Mouse (Mus musculus) intestine, embryonic 14.5 days (tissue): ENCODE measurements around the gene Ttc21a. TPM values are rescaled to one million over a fixed set of nuclear protein-coding genes. Genes with fewer than 3 reads are reported as not detected.
A peak's percentile ranks its signal among the peaks of the same experiment; 100 is the strongest.

Experiments
- ATAC-seq: fragments of 200-750 bp; cut with Nextera tagmentation; replicated peaks from 2 replicates; pipeline ENCODE4 v1.8.0; 2017; ENCODE audit warnings: low read depth, moderate number of reproducible peaks, moderate TSS enrichment, moderate library complexity; ENCODE audit not compliant: low FRiP score, low TSS enrichment
- DNase-seq: peaks from one replicate; pipeline ENCODE4 v3.0.0-alpha.2; 2018; ENCODE audit warnings: low spot score
- H3K27ac ChIP-seq: fragments of 300-500 bp; sonication (generic); 2 replicates; pipeline ENCODE4 v1.5.1; 2014; ENCODE audit warnings: low read depth, mild to moderate bottlenecking, control low read depth
- H3K27me3 ChIP-seq: fragments of 300-500 bp; sonication (generic); replicated peaks from 2 replicates; pipeline ENCODE4 v1.6.1; 2014; ENCODE audit warnings: low read length, control low read depth; ENCODE audit not compliant: control insufficient read depth, insufficient read depth
- H3K36me3 ChIP-seq: fragments of 300-500 bp; sonication (generic); 2 replicates; pipeline ENCODE4 v1.6.1; 2014; ENCODE audit warnings: low read length, control low read depth; ENCODE audit not compliant: control insufficient read depth, insufficient read depth
- H3K4me1 ChIP-seq: fragments of 300-500 bp; sonication (generic); replicated peaks from 2 replicates; pipeline ENCODE4 v1.6.1; 2014; ENCODE audit warnings: low read length, control low read depth, mixed read lengths; ENCODE audit not compliant: control insufficient read depth, insufficient read depth
- H3K4me2 ChIP-seq: fragments of 300-500 bp; sonication (generic); 2 replicates; pipeline ENCODE4 v1.6.1; 2014; ENCODE audit warnings: low read length
- H3K4me3 ChIP-seq: fragments of 300-500 bp; sonication (generic); 2 replicates; pipeline ENCODE4 v1.5.1; 2014; ENCODE audit warnings: low read depth, low read length, control low read depth, mixed read lengths
- H3K9ac ChIP-seq: fragments of 300-500 bp; sonication (generic); 2 replicates; pipeline ENCODE4 v1.6.1; 2014; ENCODE audit warnings: mild to moderate bottlenecking, low read length
- H3K9me3 ChIP-seq: fragments of 300-500 bp; sonication (generic); 2 replicates; pipeline ENCODE4 v1.6.1; 2016; ENCODE audit warnings: low read length, control low read depth; ENCODE audit not compliant: control insufficient read depth
- WGBS: fragments of 180-500 bp; shearing (Covaris S2); extraction: QIAGEN DNeasy Blood & Tissue Kit; methylation state at CpG from one replicate; pipeline ENCODE4 v1.1.7; 2014; 5-methylcytosine and 5-hydroxymethylcytosine counted together
- polyA plus RNA-seq: library from polyadenylated mRNA; unstranded; fragments of >200 nt; fragmentation: Nextera tagmentation; extraction: Ambion mirVana; gene quantifications from 2 replicates; pipeline ENCODE4 v1.2.1, GENCODE M21; 2014

Ttc21a gene
- polyA plus RNA-seq, 1 experiment from 2014 or later: 0.07 TPM

- WGBS: 31% methylated on average over 5 of the region's 5 CpGs
- DNase-seq (no peak), ATAC-seq (no peak)
- H3K9me3 ChIP-seq: no peaks in the 10 kb centered on the region
- no peak overlapping the region for H3K9ac ChIP-seq
- H3K4me1 ChIP-seq: 0 out of 2 replicates have a peak, but pooled peaks cover 3% of the 10 kb centered on the region
- H3K4me3 ChIP-seq: no peak overlapping the region
- H3K36me3 ChIP-seq: no peaks in the 10 kb centered on the region
- H3K27me3 ChIP-seq: no peaks in the 10 kb centered on the region
- no peak overlapping the region for H3K4me2 ChIP-seq
- no peak overlapping the region for H3K27ac ChIP-seq
Measured at GRCm38 (mm10) chr9:119991310-119991709, 53.9 kb downstream of the Ttc21a start.

- H3K36me3 ChIP-seq: no peaks in the 10 kb centered on the region
- H3K4me1 ChIP-seq: no peaks in the 10 kb centered on the region
- H3K27me3 ChIP-seq: no peaks in the 10 kb centered on the region
- ATAC-seq (no peak), DNase-seq (no peak)
- no peak overlapping the region for H3K4me2 ChIP-seq
- H3K4me3 ChIP-seq: no peak overlapping the region
- no peak overlapping the region for H3K27ac ChIP-seq
- H3K9ac ChIP-seq: no peak overlapping the region
- no peaks in the 10 kb centered on the region for H3K9me3 ChIP-seq
- WGBS: 66% methylated on average over 10 of the region's 10 CpGs
Measured at GRCm38 (mm10) chr9:119993092-119993844, 55.9 kb downstream of the Ttc21a start.

- DNase-seq: no peak
- H3K27ac ChIP-seq: no peak overlapping the region
- H3K9me3 ChIP-seq: no peaks in the 10 kb centered on the region
- no peak overlapping the region for H3K4me2 ChIP-seq
- no peak; the same call in 1 of the 2 replicates for ATAC-seq
- H3K36me3 ChIP-seq: no peaks in the 10 kb centered on the region
- no peak overlapping the region for H3K9ac ChIP-seq
- 65% methylated on average over 7 of the region's 7 CpGs for WGBS
- H3K4me3 ChIP-seq: no peak overlapping the region
- H3K4me1 ChIP-seq: no peaks in the 10 kb centered on the region
- no peaks in the 10 kb centered on the region for H3K27me3 ChIP-seq
Measured at GRCm38 (mm10) chr9:119994207-119994606, 56.8 kb downstream of the Ttc21a start.

GRCm38 (mm10) chr9:119996080-119996479 lies 58.7 kb downstream of the Ttc21a start:
- Histone ChIP-seq H3K4me3 (no peak overlapping the region), H3K4me1 (no peaks in the 10 kb centered on the region), H3K27ac (no peak overlapping the region), H3K9ac (no peak overlapping the region), H3K9me3 (no peaks in the 10 kb centered on the region), H3K36me3 (no peaks in the 10 kb centered on the region), H3K4me2 (no peak overlapping the region), H3K27me3 (no peaks in the 10 kb centered on the region)
- DNase-seq (no peak), ATAC-seq (no peak)
- 78% methylated on average over 4 of the region's 4 CpGs for WGBS

- Histone ChIP-seq H3K9ac (no peak overlapping the region), H3K9me3 (no peaks in the 10 kb centered on the region), H3K27ac (no peak overlapping the region), H3K27me3 (no peaks in the 10 kb centered on the region), H3K36me3 (no peaks in the 10 kb centered on the region), H3K4me3 (no peak overlapping the region), H3K4me2 (no peak overlapping the region), H3K4me1 (peaks cover 8% of the 10 kb centered on the region)
- DNase-seq (no peak), ATAC-seq (no peak)
- 82% methylated on average over 1 of the region's 1 CpGs for WGBS
Measured at GRCm38 (mm10) chr9:119998776-119999175, 61.4 kb downstream of the Ttc21a start.

GRCm38 (mm10) chr9:119999636-120000035 lies 62.2 kb downstream of the Ttc21a start:
- 76% methylated on average over 6 of the region's 6 CpGs for WGBS
- Histone ChIP-seq H3K9ac (no peak overlapping the region), H3K4me2 (no peak overlapping the region), H3K4me3 (no peak overlapping the region), H3K36me3 (no peaks in the 10 kb centered on the region), H3K27me3 (no peaks in the 10 kb centered on the region), H3K27ac (no peak overlapping the region), H3K9me3 (no peaks in the 10 kb centered on the region), H3K4me1 (peaks cover 8% of the 10 kb centered on the region)
- ATAC-seq: no peak
- no peak for DNase-seq

DNA sequence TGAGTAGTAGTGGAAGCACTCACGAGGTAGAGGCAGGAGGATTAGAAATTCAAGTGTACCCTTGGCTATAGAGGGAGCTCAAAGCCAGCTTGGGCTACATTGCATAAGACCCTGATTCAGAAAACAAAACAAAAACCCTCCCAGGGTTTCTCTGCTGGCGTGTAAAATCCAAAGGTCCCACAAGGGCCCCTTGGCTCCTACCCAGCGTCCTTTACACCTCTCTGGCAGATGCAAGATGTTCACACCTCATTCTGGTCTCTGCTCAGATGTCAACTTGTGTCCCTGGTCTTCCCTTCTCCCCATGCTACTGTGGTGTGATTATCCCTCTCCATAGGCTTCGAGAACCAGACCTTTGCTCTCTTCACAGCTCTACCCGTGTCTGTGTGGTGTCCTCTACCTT lies 63.4 kb downstream of the Ttc21a start:
- Histone ChIP-seq H3K4me3 (no peak overlapping the region), H3K36me3 (no peaks in the 10 kb centered on the region)
- WGBS: 75% methylated on average over 5 of the region's 5 CpGs

DNA sequence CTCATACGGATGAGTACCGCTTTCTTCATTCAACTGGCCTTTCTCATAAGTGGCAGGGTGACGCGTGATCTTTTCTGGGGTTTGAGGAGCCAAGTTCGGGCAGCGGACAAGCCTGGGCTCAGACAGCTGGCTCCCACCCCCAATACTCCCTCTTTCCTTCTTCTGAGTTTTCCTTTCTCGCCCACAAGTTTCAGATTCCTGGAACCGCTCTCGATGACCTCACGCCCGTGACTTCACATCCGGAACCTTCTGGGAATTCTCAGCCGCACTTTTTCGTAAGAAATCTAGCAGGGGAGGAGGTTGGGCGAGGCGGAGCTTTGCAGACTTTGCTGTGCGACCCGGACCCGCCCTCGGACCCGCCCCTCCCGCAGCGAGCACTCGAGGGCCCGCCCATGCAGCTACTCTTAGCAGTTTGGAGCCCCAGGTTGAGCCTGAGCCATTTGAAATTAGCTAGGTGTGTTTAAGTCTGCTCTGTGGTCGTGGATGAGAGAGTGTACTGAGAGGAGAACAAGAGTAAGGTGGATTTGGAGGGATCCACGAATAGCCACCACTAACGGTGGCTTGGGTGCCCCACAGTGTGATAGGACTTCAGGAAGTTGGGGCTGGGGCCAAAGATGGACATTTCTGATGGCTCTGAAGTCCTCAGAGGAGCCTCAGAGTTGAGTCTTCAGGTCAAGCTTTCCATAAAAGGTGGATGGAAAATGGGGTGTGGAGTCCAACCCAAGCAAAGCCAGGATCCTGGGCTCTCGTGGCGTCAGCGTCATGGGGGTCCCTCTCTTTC lies 64.7 kb downstream of the Ttc21a start:
- Histone ChIP-seq H3K4me2 (peak overlapping the region; percentile 77), H3K36me3 (no peaks in the 10 kb centered on the region), H3K27ac (peak overlapping the region; percentile 87), H3K4me3 (peak overlapping the region; percentile 46), H3K4me1 (peaks cover 8% of the 10 kb centered on the region), H3K9me3 (no peaks in the 10 kb centered on the region), H3K27me3 (no peaks in the 10 kb centered on the region), H3K9ac (peak overlapping the region; percentile 56)
- peak; percentile 91 for ATAC-seq
- DNase-seq: peak; percentile 94
- 10% methylated on average over 31 of the region's 31 CpGs for WGBS

More for the DNA sequence above, 63.4 kb downstream of the Ttc21a start:
- DNase-seq (no peak), ATAC-seq (no peak)
- Histone ChIP-seq H3K9me3 (no peaks in the 10 kb centered on the region), H3K4me2 (no peak overlapping the region), H3K27me3 (no peaks in the 10 kb centered on the region), H3K9ac (no peak overlapping the region), H3K4me1 (peaks cover 8% of the 10 kb centered on the region), H3K27ac (no peak overlapping the region)
